Mouse (Mus musculus): ENCODE measurements around the gene Adrm1. TPM values are rescaled to one million over a fixed set of nuclear protein-coding genes. Genes with fewer than 3 reads are reported as not detected.
A peak's percentile ranks its signal among the peaks of the same experiment; 100 is the strongest.

The Adrm1 gene
- polyA plus RNA-seq, 1 experiment from 2014 or later, result 159 TPM

- no peaks in the 10 kb centered on the region for H3K27me3 ChIP-seq (replicated peaks; ENCODE audit: control insufficient read depth, insufficient read depth, low read length)
- no peaks in the 10 kb centered on the region; the same call in 1 of the 2 replicates for H3K9me3 ChIP-seq (ENCODE audit: control insufficient read depth, low read length)
- no peak for DNase-seq (ENCODE audit: low spot score)
- ATAC-seq (replicated peaks; ENCODE audit: low FRiP score, low TSS enrichment, low read depth), result no peak
- H3K36me3 ChIP-seq (ENCODE audit: control insufficient read depth, insufficient read depth, low read length), result no peaks in the 10 kb centered on the region
- no peak overlapping the region for H3K4me2 ChIP-seq (ENCODE audit: low read length)
- H3K4me3 ChIP-seq (ENCODE audit: low read depth, low read length), result no peak overlapping the region
- H3K4me1 ChIP-seq (replicated peaks; ENCODE audit: control insufficient read depth, insufficient read depth, low read length), result peaks cover 44% of the 10 kb centered on the region
- H3K27ac ChIP-seq (ENCODE audit: low read depth), result no peak overlapping the region
- WGBS, result 38% methylated on average over 5 of the region's 5 CpGs
- H3K9ac ChIP-seq (ENCODE audit: low read length), result no peak overlapping the region
Observed at GRCm38 (mm10) chr2:180216921-180217320, 45.6 kb downstream of the Adrm1 start.

- Histone ChIP-seq H3K4me1 (replicated peaks; ENCODE audit: control insufficient read depth, insufficient read depth, low read length) (peaks cover 49% of the 10 kb centered on the region), H3K27ac (ENCODE audit: low read depth) (no peak overlapping the region)
Observed at GRCm38 (mm10) chr2:180217587-180217986, 46.3 kb downstream of the Adrm1 start.

GRCm38 (mm10) chr2:180218241-180218640, 47.0 kb downstream of the Adrm1 start:
- H3K27me3 ChIP-seq (replicated peaks; ENCODE audit: control insufficient read depth, insufficient read depth, low read length), result no peaks in the 10 kb centered on the region
- H3K9me3 ChIP-seq (ENCODE audit: control insufficient read depth, low read length), result no peaks in the 10 kb centered on the region
- H3K4me2 ChIP-seq (ENCODE audit: low read length), result no peak overlapping the region
- peaks cover 56% of the 10 kb centered on the region for H3K4me1 ChIP-seq (replicated peaks; ENCODE audit: control insufficient read depth, insufficient read depth, low read length)
- H3K9ac ChIP-seq (ENCODE audit: low read length), result no peak overlapping the region
- H3K27ac ChIP-seq (ENCODE audit: low read depth), result peak overlapping the region; percentile 47; the same call in 1 of the 2 replicates
- no peak for DNase-seq (ENCODE audit: low spot score)
- H3K4me3 ChIP-seq (ENCODE audit: low read depth, low read length), result no peak overlapping the region
- WGBS, result 66% methylated on average over 3 of the region's 3 CpGs
- H3K36me3 ChIP-seq (ENCODE audit: control insufficient read depth, insufficient read depth, low read length), result no peaks in the 10 kb centered on the region
- no peak for ATAC-seq (replicated peaks; ENCODE audit: low FRiP score, low TSS enrichment, low read depth)

More at GRCm38 (mm10) chr2:180217587-180217986, 46.3 kb downstream of the Adrm1 start:
- no peaks in the 10 kb centered on the region; the same call in 1 of the 2 replicates for H3K9me3 ChIP-seq (ENCODE audit: control insufficient read depth, low read length)
- no peaks in the 10 kb centered on the region for H3K36me3 ChIP-seq (ENCODE audit: control insufficient read depth, insufficient read depth, low read length)
- no peak overlapping the region for H3K4me3 ChIP-seq (ENCODE audit: low read depth, low read length)
- ATAC-seq (replicated peaks; ENCODE audit: low FRiP score, low TSS enrichment, low read depth) (no peak), DNase-seq (ENCODE audit: low spot score) (no peak)
- WGBS, result 89% methylated on average over 8 of the region's 8 CpGs
- H3K4me2 ChIP-seq (ENCODE audit: low read length), result no peak overlapping the region
- H3K9ac ChIP-seq (ENCODE audit: low read length), result no peak overlapping the region
- H3K27me3 ChIP-seq (replicated peaks; ENCODE audit: control insufficient read depth, insufficient read depth, low read length), result no peaks in the 10 kb centered on the region

GRCm38 (mm10) chr2:180218677-180219076, 47.4 kb downstream of the Adrm1 start:
- peaks cover 60% of the 10 kb centered on the region for H3K4me1 ChIP-seq (replicated peaks; ENCODE audit: control insufficient read depth, insufficient read depth, low read length)
- ATAC-seq (replicated peaks; ENCODE audit: low FRiP score, low TSS enrichment, low read depth), result no peak
- no peak overlapping the region for H3K4me2 ChIP-seq (ENCODE audit: low read length)
- no peaks in the 10 kb centered on the region for H3K27me3 ChIP-seq (replicated peaks; ENCODE audit: control insufficient read depth, insufficient read depth, low read length)
- H3K9me3 ChIP-seq (ENCODE audit: control insufficient read depth, low read length), result no peaks in the 10 kb centered on the region
- no peak overlapping the region for H3K4me3 ChIP-seq (ENCODE audit: low read depth, low read length)
- H3K9ac ChIP-seq (ENCODE audit: low read length), result no peak overlapping the region
- peak overlapping the region; percentile 47; the same call in 1 of the 2 replicates for H3K27ac ChIP-seq (ENCODE audit: low read depth)
- no peak for DNase-seq (ENCODE audit: low spot score)
- no peaks in the 10 kb centered on the region for H3K36me3 ChIP-seq (ENCODE audit: control insufficient read depth, insufficient read depth, low read length)
- 32% methylated on average over 5 of the region's 5 CpGs for WGBS

GRCm38 (mm10) chr2:180219145-180219943, 48.1 kb downstream of the Adrm1 start:
- Histone ChIP-seq H3K36me3 (ENCODE audit: control insufficient read depth, insufficient read depth, low read length) (no peaks in the 10 kb centered on the region), H3K4me1 (replicated peaks; ENCODE audit: control insufficient read depth, insufficient read depth, low read length) (peaks cover 62% of the 10 kb centered on the region), H3K4me2 (ENCODE audit: low read length) (no peak overlapping the region), H3K9me3 (ENCODE audit: control insufficient read depth, low read length) (no peaks in the 10 kb centered on the region), H3K27me3 (replicated peaks; ENCODE audit: control insufficient read depth, insufficient read depth, low read length) (no peaks in the 10 kb centered on the region), H3K27ac (ENCODE audit: low read depth) (peak overlapping the region; percentile 47; the same call in 1 of the 2 replicates), H3K9ac (ENCODE audit: low read length) (no peak overlapping the region), H3K4me3 (ENCODE audit: low read depth, low read length) (no peak overlapping the region)
- no peak for DNase-seq (ENCODE audit: low spot score)
- 80% methylated on average over 15 of the region's 15 CpGs for WGBS
- ATAC-seq (replicated peaks; ENCODE audit: low FRiP score, low TSS enrichment, low read depth), result no peak

GRCm38 (mm10) chr2:180220165-180220564, 48.9 kb downstream of the Adrm1 start:
- Histone ChIP-seq H3K4me3 (ENCODE audit: low read depth, low read length) (no peak overlapping the region), H3K9ac (ENCODE audit: low read length) (no peak overlapping the region), H3K4me2 (ENCODE audit: low read length) (no peak overlapping the region), H3K27me3 (replicated peaks; ENCODE audit: control insufficient read depth, insufficient read depth, low read length) (0 out of 2 replicates have a peak, but pooled peaks cover 3% of the 10 kb centered on the region), H3K27ac (ENCODE audit: low read depth) (no peak overlapping the region), H3K9me3 (ENCODE audit: control insufficient read depth, low read length) (no peaks in the 10 kb centered on the region), H3K36me3 (ENCODE audit: control insufficient read depth, insufficient read depth, low read length) (no peaks in the 10 kb centered on the region), H3K4me1 (replicated peaks; ENCODE audit: control insufficient read depth, insufficient read depth, low read length) (peaks cover 53% of the 10 kb centered on the region)
- WGBS, result 36% methylated on average over 9 of the region's 9 CpGs
- DNase-seq (ENCODE audit: low spot score) (no peak), ATAC-seq (replicated peaks; ENCODE audit: low FRiP score, low TSS enrichment, low read depth) (0 out of 2 replicates have a peak, but pooled peaks have one; percentile 17)

GRCm38 (mm10) chr2:180221051-180221450, 49.8 kb downstream of the Adrm1 start:
- Histone ChIP-seq H3K4me2 (ENCODE audit: low read length) (no peak overlapping the region), H3K36me3 (ENCODE audit: control insufficient read depth, insufficient read depth, low read length) (no peaks in the 10 kb centered on the region), H3K27ac (ENCODE audit: low read depth) (no peak overlapping the region), H3K9ac (ENCODE audit: low read length) (no peak overlapping the region), H3K4me3 (ENCODE audit: low read depth, low read length) (no peak overlapping the region), H3K4me1 (replicated peaks; ENCODE audit: control insufficient read depth, insufficient read depth, low read length) (peaks cover 48% of the 10 kb centered on the region), H3K9me3 (ENCODE audit: control insufficient read depth, low read length) (no peaks in the 10 kb centered on the region), H3K27me3 (replicated peaks; ENCODE audit: control insufficient read depth, insufficient read depth, low read length) (0 out of 2 replicates have a peak, but pooled peaks cover 3% of the 10 kb centered on the region)
- no peak for ATAC-seq (replicated peaks; ENCODE audit: low FRiP score, low TSS enrichment, low read depth)
- DNase-seq (ENCODE audit: low spot score), result no peak
- WGBS, result 96% methylated on average over 9 of the region's 9 CpGs

- ATAC-seq (replicated peaks; ENCODE audit: low FRiP score, low TSS enrichment, low read depth) (peak; percentile 28), DNase-seq (ENCODE audit: low spot score) (peak; percentile 75)
- peaks cover 55% of the 10 kb centered on the region for H3K4me1 ChIP-seq (replicated peaks; ENCODE audit: control insufficient read depth, insufficient read depth, low read length)
- H3K4me3 ChIP-seq (ENCODE audit: low read depth, low read length), result no peak overlapping the region
- H3K36me3 ChIP-seq (ENCODE audit: control insufficient read depth, insufficient read depth, low read length), result no peaks in the 10 kb centered on the region
- H3K9ac ChIP-seq (ENCODE audit: low read length), result no peak overlapping the region
- WGBS, result 12% methylated on average over 6 of the region's 6 CpGs
- H3K4me2 ChIP-seq (ENCODE audit: low read length), result no peak overlapping the region
- no peaks in the 10 kb centered on the region for H3K9me3 ChIP-seq (ENCODE audit: control insufficient read depth, low read length)
- H3K27me3 ChIP-seq (replicated peaks; ENCODE audit: control insufficient read depth, insufficient read depth, low read length), result 0 out of 2 replicates have a peak, but pooled peaks cover 3% of the 10 kb centered on the region
- H3K27ac ChIP-seq (ENCODE audit: low read depth), result peak overlapping the region; percentile 36; the same call in 1 of the 2 replicates
Observed at GRCm38 (mm10) chr2:180222250-180222649, 51.0 kb downstream of the Adrm1 start.
